Mouse (Mus musculus) CD4-positive, CD25-positive, alpha-beta regulatory T cell, adult 2 months (primary cell): Measurements from ENCODE around the gene 4930562C15Rik.

Experiments
- DNase-seq: peaks from one replicate; pipeline ENCODE4 v3.0.0-alpha.2; 2012; ENCODE audit warnings: low read depth, low spot score

Gene 4930562C15Rik

GRCm38 (mm10) chr16:4913783-4914735 is 78.8 kb downstream of the 4930562C15Rik start:
- peak; percentile 88 for DNase-seq

- no peak for DNase-seq
Measured at GRCm38 (mm10) chr16:4915931-4916330, 80.7 kb downstream of the 4930562C15Rik start.

GRCm38 (mm10) chr16:4916608-4917007 is 81.4 kb downstream of the 4930562C15Rik start:
- DNase-seq: no peak
